Mouse (Mus musculus) kidney, postnatal 0 days (tissue): ENCODE measurements around the gene Tnfsf9. TPM values are rescaled to one million over a fixed set of nuclear protein-coding genes. Genes with fewer than 3 reads are reported as not detected.

ENCODE experiments used
- ATAC-seq: fragments of 200-750 bp; cut with Nextera tagmentation; replicated peaks from 2 replicates; pipeline ENCODE4 v1.8.0; 2017; ENCODE audit warnings: low read depth, moderate number of reproducible peaks, moderate TSS enrichment, moderate library complexity; ENCODE audit not compliant: low FRiP score
- DNase-seq: peaks from one replicate; pipeline ENCODE4 v3.0.0-alpha.2; 2016; ENCODE audit warnings: low spot score
- H3K27ac ChIP-seq: fragments of 300-500 bp; sonication (generic); 2 replicates; pipeline ENCODE4 v1.5.1; 2014; ENCODE audit warnings: mild to moderate bottlenecking
- H3K27me3 ChIP-seq: fragments of 300-500 bp; sonication (generic); 2 replicates; pipeline ENCODE4 v1.6.1; 2014; ENCODE audit warnings: low read length, mixed read lengths; ENCODE audit not compliant: insufficient read depth
- H3K36me3 ChIP-seq: fragments of 300-500 bp; sonication (generic); 2 replicates; pipeline ENCODE4 v1.6.1; 2014; ENCODE audit warnings: low read length, mixed read lengths; ENCODE audit not compliant: insufficient read depth
- H3K4me1 ChIP-seq: fragments of 300-500 bp; sonication (generic); replicated peaks from 2 replicates; pipeline ENCODE4 v1.6.1; 2014; ENCODE audit warnings: antibody characterized with exemption, low read length, mixed read lengths; ENCODE audit not compliant: insufficient read depth
- H3K4me2 ChIP-seq: fragments of 300-500 bp; sonication (generic); 2 replicates; pipeline ENCODE4 v1.6.1; 2014; ENCODE audit warnings: mild to moderate bottlenecking, low read length, moderate library complexity, mixed read lengths
- H3K4me3 ChIP-seq: fragments of 300-500 bp; sonication (generic); replicated peaks from 2 replicates; pipeline ENCODE4 v1.5.1; 2014; ENCODE audit warnings: low read depth, low read length
- H3K9ac ChIP-seq: fragments of 300-500 bp; sonication (generic); 2 replicates; pipeline ENCODE4 v1.6.1; 2014; ENCODE audit warnings: low read depth, low read length
- H3K9me3 ChIP-seq: fragments of 300-500 bp; sonication (generic); replicated peaks from 2 replicates; pipeline ENCODE4 v1.6.1; 2016; ENCODE audit warnings: low read length, inconsistent platforms, mixed read lengths
- CTCF ChIP-seq: IDR thresholded peaks from 2 replicates; pipeline ENCODE4 v1.5.1; 2016; ENCODE audit warnings: antibody characterized with exemption, low read depth, mild to moderate bottlenecking, moderate library complexity
- WGBS: fragments of 180-500 bp; shearing (Covaris S2); extraction: QIAGEN DNeasy Blood & Tissue Kit; methylation state at CpG from one replicate; pipeline ENCODE4 v1.1.7; 2014; 5-methylcytosine and 5-hydroxymethylcytosine counted together
- polyA plus RNA-seq: library from polyadenylated mRNA; unstranded; fragments of >200 nt; fragmentation: Nextera tagmentation; extraction: Ambion mirVana; gene quantifications from 2 replicates; pipeline ENCODE4 v1.2.1, GENCODE M21; 2015

The Tnfsf9 gene
- polyA plus RNA-seq = 6.1 and 6.8 TPM in 2 replicates

DNA sequence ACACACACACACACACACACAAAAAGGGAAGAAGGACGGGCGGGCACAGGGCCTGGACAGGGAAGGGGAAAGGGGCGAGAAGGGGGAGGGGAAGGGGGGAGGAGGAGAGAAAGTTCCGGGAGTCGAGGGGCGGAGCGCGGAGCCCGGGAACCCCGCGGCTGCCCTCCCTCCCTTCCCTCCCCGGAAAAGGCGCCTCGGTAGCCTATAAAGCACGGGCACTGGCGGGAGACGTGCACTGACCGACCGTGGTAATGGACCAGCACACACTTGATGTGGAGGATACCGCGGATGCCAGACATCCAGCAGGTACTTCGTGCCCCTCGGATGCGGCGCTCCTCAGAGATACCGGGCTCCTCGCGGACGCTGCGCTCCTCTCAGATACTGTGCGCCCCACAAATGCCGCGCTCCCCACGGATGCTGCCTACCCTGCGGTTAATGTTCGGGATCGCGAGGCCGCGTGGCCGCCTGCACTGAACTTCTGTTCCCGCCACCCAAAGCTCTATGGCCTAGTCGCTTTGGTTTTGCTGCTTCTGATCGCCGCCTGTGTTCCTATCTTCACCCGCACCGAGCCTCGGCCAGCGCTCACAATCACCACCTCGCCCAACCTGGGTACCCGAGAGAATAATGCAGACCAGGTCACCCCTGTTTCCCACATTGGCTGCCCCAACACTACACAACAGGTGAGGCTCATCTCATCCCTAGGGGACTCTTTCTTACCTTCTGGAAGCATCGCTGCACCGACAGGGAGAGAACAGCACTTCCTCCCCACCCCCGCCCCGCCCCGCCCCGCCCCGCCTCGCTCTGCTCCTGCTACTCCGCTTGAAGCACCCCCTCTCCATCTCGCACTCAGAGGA is at the start of gene Tnfsf9:
Gene Tnfsf9, plus strand, starts transcription at position 145 of the 854 bp plus-strand sequence.
- no peak for TF ChIP-seq CTCF
- peak within 1 kb of the TSS; percentile 65 for H3K4me3 ChIP-seq
- H3K27me3 ChIP-seq = no peaks in the 10 kb centered on the region
- H3K9ac ChIP-seq = peak within 1 kb of the TSS; percentile 67
- DNase-seq (peak; percentile 70), ATAC-seq (peak; percentile 71)
- H3K27ac ChIP-seq = peak within 1 kb of the TSS; percentile 65
- peaks cover 9% of the 10 kb centered on the region for H3K4me1 ChIP-seq
- no peaks in the 10 kb centered on the region for H3K36me3 ChIP-seq
- no peaks in the 10 kb centered on the region for H3K9me3 ChIP-seq
- WGBS = under 1% methylated on average over 58 of the region's 61 CpGs
- H3K4me2 ChIP-seq = peak within 1 kb of the TSS; percentile 70

DNA sequence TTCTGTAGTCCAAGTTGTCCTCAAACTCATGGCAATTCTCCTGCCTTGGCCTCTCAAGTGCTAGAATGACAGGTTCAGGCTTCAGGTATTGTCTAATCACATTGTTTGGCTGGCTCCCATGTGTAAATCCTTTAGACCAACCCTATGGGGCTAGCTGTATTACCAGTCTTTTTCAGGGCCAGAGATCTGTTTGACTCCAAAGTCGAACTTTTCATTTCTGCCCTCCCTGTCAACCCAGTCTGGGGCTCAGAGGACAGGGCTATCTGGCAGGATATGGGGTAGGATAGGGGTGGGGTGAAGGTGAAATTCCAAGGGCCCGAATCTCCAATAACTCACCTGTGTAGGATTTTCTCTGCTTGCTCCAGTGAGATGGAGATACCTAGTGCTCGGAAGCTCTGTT is 48.9 kb upstream of the Tnfsf9 start:
- TF ChIP-seq CTCF = no peak
- DNase-seq (no peak), ATAC-seq (no peak)
- Histone ChIP-seq H3K4me1 (peaks cover 7% of the 10 kb centered on the region; the same call in 1 of the 2 replicates), H3K9me3 (no peaks in the 10 kb centered on the region), H3K4me3 (no peak overlapping the region), H3K36me3 (peaks cover 9% of the 10 kb centered on the region), H3K4me2 (no peak overlapping the region), H3K27ac (no peak overlapping the region), H3K9ac (no peak overlapping the region), H3K27me3 (no peaks in the 10 kb centered on the region)
- WGBS = 87% methylated on average over 3 of the region's 3 CpGs

DNA sequence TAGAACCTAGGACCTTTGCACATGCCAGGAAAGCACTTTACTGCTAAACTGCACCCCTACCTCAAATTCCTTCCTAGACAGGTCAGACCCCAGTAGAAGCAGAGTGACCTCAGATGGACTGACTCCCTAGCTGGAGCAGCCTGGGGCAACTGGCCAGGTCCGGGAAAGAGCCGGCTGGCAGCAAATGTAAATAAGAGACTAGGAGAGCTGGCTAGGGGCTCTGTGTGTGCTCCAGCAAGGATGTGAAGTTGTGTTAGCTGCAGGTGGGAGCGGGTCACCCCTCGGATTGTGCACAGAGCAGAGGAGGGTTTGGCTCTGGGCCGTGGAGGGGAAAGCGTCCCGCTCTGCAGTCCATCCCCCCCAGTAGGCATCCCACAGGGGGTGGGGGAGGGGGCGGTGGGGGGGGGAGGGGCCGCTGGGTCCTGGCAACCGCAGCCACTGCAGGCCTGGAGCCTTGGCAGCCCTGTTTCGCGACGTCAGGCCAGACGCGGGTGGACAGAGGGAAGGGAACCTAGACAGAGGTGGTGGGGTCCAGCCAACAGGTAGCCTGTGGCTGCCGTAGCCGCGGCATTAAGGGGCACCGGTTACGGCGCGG is 46.1 kb upstream of the Tnfsf9 start, which contains the start of gene Crb3:
Gene Crb3, plus strand, starts transcription at position 215 of the 595 bp plus-strand sequence.
- H3K9ac ChIP-seq = peak within 1 kb of the TSS; percentile 86
- H3K27me3 ChIP-seq = peaks cover 8% of the 10 kb centered on the region
- H3K4me1 ChIP-seq = peaks cover 9% of the 10 kb centered on the region; the same call in 1 of the 2 replicates
- ATAC-seq (no peak; the same call in 1 of the 2 replicates), DNase-seq (no peak)
- no peak for TF ChIP-seq CTCF
- H3K4me2 ChIP-seq = peak within 1 kb of the TSS; percentile 96
- H3K4me3 ChIP-seq = peak within 1 kb of the TSS; percentile 87
- 3% methylated on average over 16 of the region's 22 CpGs for WGBS
- H3K36me3 ChIP-seq = no peaks in the 10 kb centered on the region
- H3K27ac ChIP-seq = peak within 1 kb of the TSS; percentile 76
- H3K9me3 ChIP-seq = no peaks in the 10 kb centered on the region

DNA sequence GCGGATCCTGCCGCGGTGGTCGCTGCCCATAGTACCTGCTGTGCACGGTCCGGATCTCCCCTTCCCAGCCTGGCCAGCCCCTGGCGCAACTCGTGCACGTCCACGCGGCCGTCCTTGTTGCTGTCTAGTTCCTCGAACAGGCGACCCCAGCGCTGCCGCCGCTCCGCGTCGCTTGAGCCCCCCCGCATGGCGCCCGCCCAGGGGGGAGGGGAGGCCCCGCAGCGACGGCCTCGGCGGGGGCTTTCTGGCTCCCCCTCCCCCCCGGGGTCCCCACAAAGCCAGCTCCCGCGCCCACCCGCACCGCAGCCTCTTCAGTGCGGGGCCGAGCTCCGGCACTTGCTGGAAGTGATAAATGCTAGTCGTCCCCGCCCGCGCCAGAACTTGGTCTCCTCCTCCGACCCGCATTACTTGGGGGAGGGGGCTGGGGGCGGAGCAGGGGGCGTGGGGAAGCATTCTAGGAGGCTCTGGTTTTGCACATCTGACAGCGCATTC is 45.6 kb upstream of the Tnfsf9 start, which contains the start of gene Slc25a23:
Gene Slc25a23, minus strand, starts transcription at position 378 of the 492 bp plus-strand sequence.
- under 1% methylated on average over 41 of the region's 45 CpGs for WGBS
- DNase-seq = peak; percentile 84
- no peak for TF ChIP-seq CTCF
- Histone ChIP-seq H3K27me3 (peaks cover 8% of the 10 kb centered on the region), H3K4me2 (peak within 1 kb of the TSS; percentile 96), H3K27ac (peak within 1 kb of the TSS; percentile 76), H3K36me3 (no peaks in the 10 kb centered on the region), H3K4me3 (peak within 1 kb of the TSS; percentile 87), H3K9me3 (no peaks in the 10 kb centered on the region), H3K9ac (peak within 1 kb of the TSS; percentile 86), H3K4me1 (peaks cover 9% of the 10 kb centered on the region; the same call in 1 of the 2 replicates)
- ATAC-seq = peak; percentile 30; the same call in 1 of the 2 replicates

DNA sequence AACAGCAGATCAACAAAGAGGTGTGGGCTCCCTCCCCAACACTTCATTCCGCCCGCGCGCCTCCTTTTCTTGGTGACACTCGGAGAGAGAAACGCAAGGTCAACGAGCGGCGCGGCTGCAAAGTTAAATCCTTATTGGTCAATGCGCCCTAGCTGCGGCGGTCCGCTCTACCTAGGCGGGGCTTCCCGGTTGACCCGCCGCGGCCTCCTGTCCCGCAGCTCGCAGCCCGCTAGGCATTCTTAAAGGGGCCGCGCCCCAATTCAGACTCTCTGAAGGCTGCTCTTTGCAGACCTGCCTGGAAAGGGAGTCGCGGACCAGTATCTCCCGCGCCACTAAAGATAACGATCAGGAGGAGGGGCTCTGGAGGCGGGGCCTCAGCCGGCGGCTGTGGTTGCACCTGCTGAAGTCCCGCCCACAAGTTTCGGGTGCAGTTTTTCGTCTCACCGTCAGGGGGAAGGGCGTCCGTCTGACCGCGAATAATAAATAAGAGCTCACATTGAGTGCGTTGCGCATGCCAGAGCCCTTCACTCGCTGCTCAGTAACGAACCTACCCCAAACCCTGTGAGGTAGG is 44.8 kb upstream of the Tnfsf9 start:
- H3K9ac ChIP-seq = 0 out of 2 replicates have a peak overlapping the region, but pooled peaks have one; percentile 86
- under 1% methylated on average over 44 of the region's 44 CpGs for WGBS
- H3K9me3 ChIP-seq = no peaks in the 10 kb centered on the region
- DNase-seq (peak; percentile 98), ATAC-seq (peak; percentile 88)
- TF ChIP-seq CTCF = peak; percentile 68
- peak overlapping the region; percentile 96 for H3K4me2 ChIP-seq
- H3K27me3 ChIP-seq = peaks cover 8% of the 10 kb centered on the region
- peak overlapping the region; percentile 87 for H3K4me3 ChIP-seq
- H3K36me3 ChIP-seq = no peaks in the 10 kb centered on the region
- peak overlapping the region; percentile 76 for H3K27ac ChIP-seq
- H3K4me1 ChIP-seq = peaks cover 9% of the 10 kb centered on the region; the same call in 1 of the 2 replicates

DNA sequence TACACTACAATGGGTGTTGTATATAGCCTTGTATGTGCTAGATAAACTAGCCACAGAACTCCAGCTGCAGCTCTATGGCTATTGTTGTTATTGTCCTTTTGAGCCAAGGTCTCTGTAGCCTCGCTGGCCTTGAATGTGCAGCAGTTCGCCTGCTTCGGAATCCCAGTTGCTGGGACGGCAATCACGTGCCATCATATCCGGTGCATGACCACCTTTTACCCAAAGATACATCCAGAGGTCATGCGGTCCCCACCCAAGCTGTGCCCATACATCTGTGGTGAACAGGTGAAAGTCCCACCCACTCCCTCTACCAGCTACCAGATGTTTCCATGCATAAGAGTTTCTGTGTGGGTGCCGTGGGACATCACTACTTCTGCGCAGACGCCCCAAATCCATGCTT is 44.1 kb upstream of the Tnfsf9 start:
- DNase-seq (no peak), ATAC-seq (no peak)
- H3K4me2 ChIP-seq = peak overlapping the region; percentile 96
- H3K36me3 ChIP-seq = no peaks in the 10 kb centered on the region
- H3K27me3 ChIP-seq = peaks cover 8% of the 10 kb centered on the region
- H3K4me3 ChIP-seq = peak overlapping the region; percentile 87; the same call in 1 of the 2 replicates
- 37% methylated on average over 10 of the region's 10 CpGs for WGBS
- peaks cover 9% of the 10 kb centered on the region; the same call in 1 of the 2 replicates for H3K4me1 ChIP-seq
- no peak for TF ChIP-seq CTCF
- no peak overlapping the region for H3K9ac ChIP-seq
- H3K9me3 ChIP-seq = no peaks in the 10 kb centered on the region
- peak overlapping the region; percentile 76 for H3K27ac ChIP-seq
